Mouse (Mus musculus) midbrain, postnatal 0 days (tissue): ENCODE measurements around the gene Adamts18. TPM values are rescaled to one million over a fixed set of nuclear protein-coding genes. Genes with fewer than 3 reads are reported as not detected.
A peak's percentile ranks its signal among the peaks of the same experiment; 100 is the strongest.

ENCODE experiments used
- ATAC-seq: fragments of 200-750 bp; cut with Nextera tagmentation; 2 replicates; pipeline ENCODE4 v1.8.0; 2017; ENCODE audit warnings: moderate number of reproducible peaks, mild to moderate bottlenecking, moderate TSS enrichment, moderate library complexity; ENCODE audit not compliant: low FRiP score
- DNase-seq: peaks from one replicate; pipeline ENCODE4 v3.0.0-alpha.2; 2015; ENCODE audit warnings: low spot score
- H3K27ac ChIP-seq: fragments of 300-500 bp; sonication (generic); 2 replicates; pipeline ENCODE4 v1.5.1; 2014; ENCODE audit warnings: low read depth, mild to moderate bottlenecking, low read length, mixed read lengths
- H3K27me3 ChIP-seq: fragments of 300-500 bp; sonication (generic); 2 replicates; pipeline ENCODE4 v1.6.1; 2014; ENCODE audit warnings: low read length, control low read depth, mixed read lengths; ENCODE audit not compliant: insufficient read depth
- H3K36me3 ChIP-seq: fragments of 300-500 bp; sonication (generic); 2 replicates; pipeline ENCODE4 v1.6.1; 2014; ENCODE audit warnings: low read length, control low read depth, mixed read lengths; ENCODE audit not compliant: insufficient read depth
- H3K4me1 ChIP-seq: fragments of 300-500 bp; sonication (generic); 2 replicates; pipeline ENCODE4 v1.6.1; 2014; ENCODE audit warnings: mild to moderate bottlenecking, control low read depth, antibody characterized with exemption, low read length, mixed read lengths; ENCODE audit not compliant: insufficient read depth
- H3K4me2 ChIP-seq: fragments of 300-500 bp; sonication (generic); 2 replicates; pipeline ENCODE4 v1.6.1; 2014; ENCODE audit warnings: low read depth, mild to moderate bottlenecking, low read length, mixed read lengths; ENCODE audit not compliant: poor library complexity, severe bottlenecking
- H3K4me3 ChIP-seq: fragments of 300-500 bp; sonication (generic); 2 replicates; pipeline ENCODE4 v1.5.1; 2014; ENCODE audit warnings: low read depth, mild to moderate bottlenecking, low read length, moderate library complexity
- H3K9ac ChIP-seq: fragments of 300-500 bp; sonication (generic); replicated peaks from 2 replicates; pipeline ENCODE4 v1.6.1; 2014; ENCODE audit warnings: mild to moderate bottlenecking, low read length, moderate library complexity, mixed read lengths; ENCODE audit not compliant: poor library complexity, severe bottlenecking
- H3K9me3 ChIP-seq: fragments of 300-500 bp; sonication (generic); 2 replicates; pipeline ENCODE4 v1.6.1; 2016; ENCODE audit warnings: low read length, control low read depth
- CTCF ChIP-seq: IDR thresholded peaks from 2 replicates; pipeline ENCODE4 v1.5.1; 2016; ENCODE audit warnings: antibody characterized with exemption, mild to moderate bottlenecking
- WGBS: fragments of 180-500 bp; shearing (Covaris S2); extraction: QIAGEN DNeasy Blood & Tissue Kit; methylation state at CpG from one replicate; pipeline ENCODE4 v1.1.7; 2014; 5-methylcytosine and 5-hydroxymethylcytosine counted together
- polyA plus RNA-seq: library from polyadenylated mRNA; unstranded; fragments of >200 nt; fragmentation: Nextera tagmentation; extraction: Ambion mirVana; gene quantifications from 2 replicates; pipeline ENCODE4 v1.2.1, GENCODE M21; 2015
- total RNA-seq: library from RNA; depleted of rRNA; stranded (reverse); fragments of >200 nt; gene quantifications from 2 replicates; pipeline ENCODE4 v1.2.3, GENCODE M21; 2014

Adamts18 gene
- total and polyA plus RNA-seq, 2 experiments from 2014 or later = 3.2 to 4.9 TPM

DNA sequence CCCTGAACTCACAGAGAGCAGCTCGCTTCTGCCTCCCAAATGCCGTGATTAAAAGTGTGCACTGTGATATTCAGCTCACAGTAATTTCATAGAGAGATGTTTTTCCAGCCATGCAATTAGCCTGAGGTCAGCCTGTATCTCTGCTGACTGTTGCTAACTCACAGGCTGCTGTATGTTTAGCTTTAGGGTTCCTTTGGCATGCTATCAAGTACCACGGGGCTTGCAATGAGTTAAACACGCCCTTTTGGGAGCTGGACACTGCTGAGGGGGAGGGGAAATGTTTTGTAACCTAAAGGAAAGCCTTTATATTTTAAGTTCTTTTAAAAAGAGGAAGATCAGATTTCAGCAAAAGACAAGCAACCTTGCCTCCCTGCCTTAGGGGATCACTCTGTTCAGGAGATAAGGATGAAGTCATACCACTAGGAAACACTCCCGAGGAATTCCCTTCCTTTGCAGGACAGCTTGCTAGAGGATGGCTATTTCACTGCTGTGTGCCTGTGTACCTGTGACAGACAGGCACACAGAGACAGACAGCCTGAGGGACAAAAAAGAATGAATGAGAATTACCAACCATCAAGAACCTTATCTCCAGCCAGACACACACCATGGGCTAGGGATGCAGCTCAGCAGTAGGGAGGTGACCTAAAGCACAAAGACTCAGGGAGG, 124.5 kb downstream of the Adamts18 start:
- no peak for TF ChIP-seq CTCF
- no peaks in the 10 kb centered on the region for H3K27me3 ChIP-seq
- H3K4me2 ChIP-seq = no peak overlapping the region
- no peaks in the 10 kb centered on the region for H3K4me1 ChIP-seq
- no peak overlapping the region for H3K4me3 ChIP-seq
- H3K27ac ChIP-seq = no peak overlapping the region
- no peak overlapping the region for H3K9ac ChIP-seq
- WGBS = 62% methylated on average over 5 of the region's 5 CpGs
- ATAC-seq = no peak
- no peaks in the 10 kb centered on the region for H3K36me3 ChIP-seq
- no peaks in the 10 kb centered on the region for H3K9me3 ChIP-seq
- no peak for DNase-seq

DNA sequence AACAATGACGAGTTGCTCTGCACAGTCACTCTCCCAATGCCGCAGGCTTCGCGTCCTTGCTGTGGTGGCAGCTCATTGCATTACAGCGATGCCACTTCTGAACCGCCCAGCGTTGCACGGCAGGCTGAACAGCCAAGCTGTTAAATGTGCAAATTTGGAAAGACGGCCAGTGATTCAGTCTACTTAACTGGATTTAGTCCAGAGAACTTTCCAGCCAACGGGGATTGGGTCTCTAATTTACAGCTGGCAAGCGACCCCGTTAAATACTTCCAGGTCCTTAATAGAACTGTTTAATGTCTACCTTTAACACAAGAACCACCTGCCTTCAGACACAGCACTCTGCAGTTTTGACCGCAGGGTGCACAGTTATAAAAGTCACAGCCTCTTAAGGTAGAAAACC, 127.1 kb downstream of the Adamts18 start:
- Histone ChIP-seq H3K27me3 (no peaks in the 10 kb centered on the region), H3K9ac (no peak overlapping the region), H3K4me3 (no peak overlapping the region), H3K4me2 (no peak overlapping the region), H3K9me3 (no peaks in the 10 kb centered on the region), H3K4me1 (no peaks in the 10 kb centered on the region), H3K36me3 (no peaks in the 10 kb centered on the region), H3K27ac (no peak overlapping the region)
- 76% methylated on average over 13 of the region's 13 CpGs for WGBS
- DNase-seq = peak; percentile 29
- no peak for ATAC-seq
- no peak for TF ChIP-seq CTCF

- Histone ChIP-seq H3K27me3 (no peaks in the 10 kb centered on the region), H3K4me1 (no peaks in the 10 kb centered on the region), H3K9ac (no peak overlapping the region), H3K4me3 (no peak overlapping the region), H3K4me2 (no peak overlapping the region), H3K9me3 (no peaks in the 10 kb centered on the region), H3K36me3 (no peaks in the 10 kb centered on the region), H3K27ac (no peak overlapping the region)
- no peak for TF ChIP-seq CTCF
- ATAC-seq (no peak), DNase-seq (peak; percentile 37)
- WGBS = 62% methylated on average over 7 of the region's 7 CpGs
Observed at GRCm38 (mm10) chr8:113704968-113705367, 143.6 kb downstream of the Adamts18 start.

GRCm38 (mm10) chr8:113691622-113692343, 156.8 kb downstream of the Adamts18 start:
- no peak for TF ChIP-seq CTCF
- no peak; the same call in 1 of the 2 replicates for ATAC-seq
- DNase-seq = peak; percentile 56
- Histone ChIP-seq H3K4me3 (no peak overlapping the region), H3K4me1 (no peaks in the 10 kb centered on the region), H3K9me3 (no peaks in the 10 kb centered on the region), H3K9ac (0 out of 2 replicates have a peak overlapping the region, but pooled peaks have one; percentile 4), H3K36me3 (no peaks in the 10 kb centered on the region), H3K4me2 (no peak overlapping the region), H3K27ac (peak overlapping the region; percentile 43; the same call in 1 of the 2 replicates), H3K27me3 (no peaks in the 10 kb centered on the region)
- 59% methylated on average over 14 of the region's 14 CpGs for WGBS

- H3K27ac ChIP-seq = no peak overlapping the region
- no peak for TF ChIP-seq CTCF
- no peaks in the 10 kb centered on the region for H3K36me3 ChIP-seq
- DNase-seq (no peak), ATAC-seq (no peak)
- H3K27me3 ChIP-seq = no peaks in the 10 kb centered on the region
- H3K4me1 ChIP-seq = no peaks in the 10 kb centered on the region
- 92% methylated on average over 8 of the region's 8 CpGs for WGBS
- no peak overlapping the region for H3K4me2 ChIP-seq
- no peak overlapping the region for H3K9ac ChIP-seq
- H3K4me3 ChIP-seq = no peak overlapping the region
- no peaks in the 10 kb centered on the region for H3K9me3 ChIP-seq
Observed at GRCm38 (mm10) chr8:113688543-113688915, 160.0 kb downstream of the Adamts18 start.

GRCm38 (mm10) chr8:113687889-113688542, 160.5 kb downstream of the Adamts18 start:
- DNase-seq (peak; percentile 75), ATAC-seq (no peak)
- 76% methylated on average over 17 of the region's 17 CpGs for WGBS
- Histone ChIP-seq H3K36me3 (no peaks in the 10 kb centered on the region), H3K9me3 (no peaks in the 10 kb centered on the region), H3K4me2 (no peak overlapping the region), H3K27ac (no peak overlapping the region), H3K4me1 (no peaks in the 10 kb centered on the region), H3K9ac (no peak overlapping the region), H3K27me3 (no peaks in the 10 kb centered on the region), H3K4me3 (no peak overlapping the region)
- no peak for TF ChIP-seq CTCF
